In genomic region chr9:43482101-43483090, GRCm38 (mm10) we compare ENCODE assay signal across 8 mouse cellular contexts.
DNase-seq lines count a peak whose midpoint lies in the region; ATAC-seq lines count a peak whose summit lies in the region.

No protein-coding gene starts in this region.

- peak; percentile 10 for DNase-seq in cerebellum, adult 9-11 months
- no peak for DNase-seq in cerebellum, postnatal 4 days (ENCODE audit: low spot score in 2 of 2)
- peak; percentile 34 to 49 for DNase-seq in cerebellum, postnatal 25 days
- peak; percentile 68 to 73 for DNase-seq in heart, postnatal 14 days
- DNase-seq in left cerebral cortex, postnatal 25 days (ENCODE audit: low spot score in 2 of 2) = peak; percentile 28 to 60
- DNase-seq in spleen, postnatal 4 days (ENCODE audit: low spot score in 2 of 2) = no peak
- no peak for DNase-seq in kidney, postnatal 14 days

- no peak for ATAC-seq in erythroid progenitor cell, adult 5-6 weeks (replicated peaks; ENCODE audit: low FRiP score, poor library complexity, severe bottlenecking)

- intact Hi-C loops in heart, postnatal 14 days (cut with DNase I) = no loop called here
- intact Hi-C loops in left cerebral cortex, postnatal 25 days (cut with DNase I) = loop anchor here (2.0 kb wide), 1 partner anchor 54 kb away; no protein-coding TSS in a partner anchor

Comparison
In these comparisons a context has a peak if more than half of its experiments do, and no peak if none do; other contexts are left out.
1. DNase-seq: peak in cerebellum, adult 9-11 months (single experiment), cerebellum, postnatal 25 days (2 of 2), heart, postnatal 14 days (2 of 2) and left cerebral cortex, postnatal 25 days (2 of 2); none in cerebellum, postnatal 4 days (0 of 2), spleen, postnatal 4 days (0 of 2) and kidney, postnatal 14 days (single experiment).